Mouse (Mus musculus) layer of hippocampus, postnatal 36 days (tissue): ENCODE measurements around the gene Mcam. TPM values are rescaled to one million over a fixed set of nuclear protein-coding genes. Genes with fewer than 3 reads are reported as not detected.
A peak's percentile ranks its signal among the peaks of the same experiment; 100 is the strongest.
"Not testable (repeated sequence)": the region's sequence is repeated elsewhere in the genome, so short reads cannot be mapped to it uniquely, and the experiment has no call there.

ENCODE experiments used
- DNase-seq, 2 experiments: peaks; one replicate each; pipeline ENCODE4 v3.0.0; 2022
- total RNA-seq, 2 experiments: library from RNA; stranded (reverse); gene quantifications; 2 replicates each; pipeline ENCODE4 v1.2.3; 2021

Gene Mcam
- total RNA-seq, 2 experiments from 2014 or later = 15.6 to 18.8 TPM

- DNase-seq = peak; percentile 70 to 81
Observed at GRCm38 (mm10) chr9:44109360-44110095, 24.7 kb upstream of the Mcam start.

GRCm38 (mm10) chr9:44111909-44112308, 22.4 kb upstream of the Mcam start:
- not testable (repeated sequence) for DNase-seq

GRCm38 (mm10) chr9:44113105-44113789, 21.0 kb upstream of the Mcam start, which contains the start of the genes Gm49380 and Rnf26:
Gene Gm49380, minus strand, starts transcription at chr9:44113500.
Gene Rnf26, minus strand, starts transcription at chr9:44113517.
- peak; percentile 91 to 93 for DNase-seq

- no peak for DNase-seq
Observed at GRCm38 (mm10) chr9:44114453-44114852, 19.8 kb upstream of the Mcam start.

- DNase-seq = no peak
Observed at GRCm38 (mm10) chr9:44115599-44115998, 18.7 kb upstream of the Mcam start.

GRCm38 (mm10) chr9:44116182-44116581, 18.1 kb upstream of the Mcam start:
- no peak for DNase-seq

- no peak for DNase-seq
Observed at GRCm38 (mm10) chr9:44119011-44119410, 15.3 kb upstream of the Mcam start.

GRCm38 (mm10) chr9:44119948-44120465, 14.3 kb upstream of the Mcam start:
- DNase-seq = no peak

GRCm38 (mm10) chr9:44124317-44124716, 10.0 kb upstream of the Mcam start:
- no peak for DNase-seq

- DNase-seq = no peak
Observed at GRCm38 (mm10) chr9:44125026-44125425, 9.2 kb upstream of the Mcam start.

GRCm38 (mm10) chr9:44125546-44126428, 8.5 kb upstream of the Mcam start:
- DNase-seq = peak; percentile 75 to 85

- no peak for DNase-seq
Observed at GRCm38 (mm10) chr9:44126746-44127145, 7.5 kb upstream of the Mcam start.

- no peak for DNase-seq
Observed at GRCm38 (mm10) chr9:44127351-44127801, 6.9 kb upstream of the Mcam start.

GRCm38 (mm10) chr9:44129633-44130032, 4.6 kb upstream of the Mcam start:
- DNase-seq = no peak

- DNase-seq = no peak
Observed at GRCm38 (mm10) chr9:44130034-44130433, 4.2 kb upstream of the Mcam start.

- no peak for DNase-seq
Observed at GRCm38 (mm10) chr9:44130581-44131275, 3.5 kb upstream of the Mcam start.

GRCm38 (mm10) chr9:44131276-44131590, 3.0 kb upstream of the Mcam start:
- DNase-seq = no peak

- DNase-seq = no peak
Observed at GRCm38 (mm10) chr9:44132200-44132599, 2.1 kb upstream of the Mcam start.

- no peak for DNase-seq
Observed at GRCm38 (mm10) chr9:44133287-44133686, 982 bp upstream of the Mcam start.

GRCm38 (mm10) chr9:44134851-44135730, 822 bp downstream of the Mcam start:
- DNase-seq = no peak
